Mouse (Mus musculus): ENCODE measurements around the gene Slc12a9. TPM values are rescaled to one million over a fixed set of nuclear protein-coding genes. Genes with fewer than 3 reads are reported as not detected.

Gene Slc12a9
- 12.6 and 13.4 TPM in 2 replicates for polyA plus RNA-seq (2016; fragmentation: Nextera tagmentation; extraction: Ambion mirVana)

GRCm38 (mm10) chr5:137333512-137334174 is at the start of gene Slc12a9:
Gene Slc12a9 (minus strand): TSS chr5:137333597.
- no peaks in the 10 kb centered on the region for H3K27me3 ChIP-seq (replicated peaks; ENCODE audit: low read depth, poor library complexity, severe bottlenecking)
- H3K27ac ChIP-seq (replicated peaks) = peak within 1 kb of the TSS; percentile 86
- peaks cover 42% of the 10 kb centered on the region for H3K4me1 ChIP-seq
- DNase-seq (ENCODE audit: low spot score) = peak; percentile 93
- H3K9me3 ChIP-seq = no peaks in the 10 kb centered on the region
- peak within 1 kb of the TSS; percentile 83 for H3K4me3 ChIP-seq
- H3K36me3 ChIP-seq (replicated peaks) = no peaks in the 10 kb centered on the region
- under 1% methylated on average over 44 of the region's 44 CpGs for WGBS

GRCm38 (mm10) chr5:137381152-137381551 is 47.8 kb upstream of the Slc12a9 start:
- peaks cover 40% of the 10 kb centered on the region for H3K4me1 ChIP-seq
- WGBS = 54% methylated on average over 4 of the region's 4 CpGs
- H3K4me3 ChIP-seq = no peak overlapping the region
- H3K9me3 ChIP-seq = no peaks in the 10 kb centered on the region
- DNase-seq (ENCODE audit: low spot score) = peak; percentile 70
- H3K27me3 ChIP-seq (replicated peaks; ENCODE audit: low read depth, poor library complexity, severe bottlenecking) = no peaks in the 10 kb centered on the region
- H3K27ac ChIP-seq (replicated peaks) = peak overlapping the region; percentile 44; the same call in 1 of the 2 replicates
- no peaks in the 10 kb centered on the region; the same call in 1 of the 2 replicates for H3K36me3 ChIP-seq (replicated peaks)

- Histone ChIP-seq H3K27me3 (replicated peaks; ENCODE audit: low read depth, poor library complexity, severe bottlenecking) (no peaks in the 10 kb centered on the region), H3K4me1 (peaks cover 48% of the 10 kb centered on the region), H3K9me3 (no peaks in the 10 kb centered on the region), H3K27ac (replicated peaks) (no peak overlapping the region; the same call in 1 of the 2 replicates), H3K36me3 (replicated peaks) (peaks cover 35% of the 10 kb centered on the region), H3K4me3 (peak overlapping the region; percentile 25; the same call in 1 of the 2 replicates)
- WGBS = 28% methylated on average over 13 of the region's 15 CpGs
- DNase-seq (ENCODE audit: low spot score) = peak; percentile 51
These were observed 44.2 kb upstream of the Slc12a9 start for GRCm38 (mm10) chr5:137377603-137378002.

- peak; percentile 40 for DNase-seq (ENCODE audit: low spot score)
- Histone ChIP-seq H3K36me3 (replicated peaks) (peaks cover 40% of the 10 kb centered on the region), H3K9me3 (no peaks in the 10 kb centered on the region), H3K27me3 (replicated peaks; ENCODE audit: low read depth, poor library complexity, severe bottlenecking) (no peaks in the 10 kb centered on the region), H3K27ac (replicated peaks) (no peak overlapping the region), H3K4me3 (peak overlapping the region; percentile 14; the same call in 1 of the 2 replicates), H3K4me1 (peaks cover 44% of the 10 kb centered on the region)
- 36% methylated on average over 11 of the region's 11 CpGs for WGBS
These were observed 43.8 kb upstream of the Slc12a9 start for GRCm38 (mm10) chr5:137377176-137377575.

GRCm38 (mm10) chr5:137376722-137377121 is 43.3 kb upstream of the Slc12a9 start:
- Histone ChIP-seq H3K4me1 (peaks cover 42% of the 10 kb centered on the region), H3K36me3 (replicated peaks) (peaks cover 44% of the 10 kb centered on the region), H3K9me3 (no peaks in the 10 kb centered on the region), H3K27me3 (replicated peaks; ENCODE audit: low read depth, poor library complexity, severe bottlenecking) (no peaks in the 10 kb centered on the region), H3K27ac (replicated peaks) (no peak overlapping the region), H3K4me3 (no peak overlapping the region)
- 62% methylated on average over 9 of the region's 9 CpGs for WGBS
- DNase-seq (ENCODE audit: low spot score) = peak; percentile 48

- 39% methylated on average over 7 of the region's 7 CpGs for WGBS
- Histone ChIP-seq H3K27ac (replicated peaks) (peak overlapping the region; percentile 40; the same call in 1 of the 2 replicates), H3K9me3 (no peaks in the 10 kb centered on the region), H3K4me1 (peaks cover 42% of the 10 kb centered on the region), H3K36me3 (replicated peaks) (peaks cover 50% of the 10 kb centered on the region), H3K27me3 (replicated peaks; ENCODE audit: low read depth, poor library complexity, severe bottlenecking) (no peaks in the 10 kb centered on the region), H3K4me3 (no peak overlapping the region)
- DNase-seq (ENCODE audit: low spot score) = peak; percentile 37
These were observed 42.8 kb upstream of the Slc12a9 start for GRCm38 (mm10) chr5:137376198-137376597.

GRCm38 (mm10) chr5:137375627-137376026 is 42.2 kb upstream of the Slc12a9 start:
- H3K27me3 ChIP-seq (replicated peaks; ENCODE audit: low read depth, poor library complexity, severe bottlenecking) = no peaks in the 10 kb centered on the region
- peak overlapping the region; percentile 40; the same call in 1 of the 2 replicates for H3K27ac ChIP-seq (replicated peaks)
- H3K36me3 ChIP-seq (replicated peaks) = peaks cover 55% of the 10 kb centered on the region
- peaks cover 42% of the 10 kb centered on the region for H3K4me1 ChIP-seq
- 35% methylated on average over 2 of the region's 2 CpGs for WGBS
- no peak for DNase-seq (ENCODE audit: low spot score)
- peak overlapping the region; percentile 8; the same call in 1 of the 2 replicates for H3K4me3 ChIP-seq
- H3K9me3 ChIP-seq = no peaks in the 10 kb centered on the region

- Histone ChIP-seq H3K27me3 (replicated peaks; ENCODE audit: low read depth, poor library complexity, severe bottlenecking) (no peaks in the 10 kb centered on the region), H3K27ac (replicated peaks) (no peak overlapping the region), H3K36me3 (replicated peaks) (peaks cover 65% of the 10 kb centered on the region), H3K4me1 (peaks cover 42% of the 10 kb centered on the region), H3K9me3 (no peaks in the 10 kb centered on the region), H3K4me3 (no peak overlapping the region)
- whole genome bisulfite sequencing = 84% methylated on average over 4 of the region's 4 CpGs
- no peak for DNase-seq (ENCODE audit: low spot score)
These were observed 41.2 kb upstream of the Slc12a9 start for GRCm38 (mm10) chr5:137374521-137375080.

GRCm38 (mm10) chr5:137373371-137373950 is 40.1 kb upstream of the Slc12a9 start:
- no peaks in the 10 kb centered on the region for H3K9me3 ChIP-seq
- no peaks in the 10 kb centered on the region for H3K27me3 ChIP-seq (replicated peaks; ENCODE audit: low read depth, poor library complexity, severe bottlenecking)
- H3K36me3 ChIP-seq (replicated peaks) = peaks cover 77% of the 10 kb centered on the region
- WGBS = 89% methylated on average over 12 of the region's 12 CpGs
- peaks cover 34% of the 10 kb centered on the region for H3K4me1 ChIP-seq
- DNase-seq (ENCODE audit: low spot score) = no peak
- H3K4me3 ChIP-seq = no peak overlapping the region
- no peak overlapping the region for H3K27ac ChIP-seq (replicated peaks)

GRCm38 (mm10) chr5:137369665-137370064 is 36.3 kb upstream of the Slc12a9 start:
- no peak overlapping the region for H3K4me3 ChIP-seq
- peaks cover 100% of the 10 kb centered on the region for H3K36me3 ChIP-seq (replicated peaks)
- 93% methylated on average over 11 of the region's 11 CpGs for WGBS

GRCm38 (mm10) chr5:137358382-137358781 is 25.0 kb upstream of the Slc12a9 start:
- Histone ChIP-seq H3K27me3 (replicated peaks; ENCODE audit: low read depth, poor library complexity, severe bottlenecking) (no peaks in the 10 kb centered on the region), H3K4me3 (no peak overlapping the region), H3K27ac (replicated peaks) (no peak overlapping the region), H3K9me3 (no peaks in the 10 kb centered on the region), H3K36me3 (replicated peaks) (peaks cover 98% of the 10 kb centered on the region), H3K4me1 (peaks cover 13% of the 10 kb centered on the region)
- WGBS = 34% methylated on average over 7 of the region's 7 CpGs
- no peak for DNase-seq (ENCODE audit: low spot score)

More at GRCm38 (mm10) chr5:137369665-137370064, 36.3 kb upstream of the Slc12a9 start:
- Histone ChIP-seq H3K27me3 (replicated peaks; ENCODE audit: low read depth, poor library complexity, severe bottlenecking) (no peaks in the 10 kb centered on the region), H3K4me1 (peaks cover 1% of the 10 kb centered on the region; the same call in 1 of the 2 replicates), H3K9me3 (no peaks in the 10 kb centered on the region), H3K27ac (replicated peaks) (no peak overlapping the region)
- no peak for DNase-seq (ENCODE audit: low spot score)

- peak overlapping the region; percentile 9; the same call in 1 of the 2 replicates for H3K4me3 ChIP-seq
These were observed 20.7 kb upstream of the Slc12a9 start for GRCm38 (mm10) chr5:137354091-137354490.

More at GRCm38 (mm10) chr5:137354091-137354490, 20.7 kb upstream of the Slc12a9 start:
- 87% methylated on average over 17 of the region's 17 CpGs for WGBS
- Histone ChIP-seq H3K36me3 (replicated peaks) (peaks cover 70% of the 10 kb centered on the region), H3K27me3 (replicated peaks; ENCODE audit: low read depth, poor library complexity, severe bottlenecking) (no peaks in the 10 kb centered on the region), H3K27ac (replicated peaks) (no peak overlapping the region), H3K9me3 (no peaks in the 10 kb centered on the region), H3K4me1 (peaks cover 45% of the 10 kb centered on the region)
- DNase-seq (ENCODE audit: low spot score) = no peak
